Mouse (Mus musculus): Measurements from ENCODE around the gene Vti1a. TPM values are rescaled to one million over a fixed set of nuclear protein-coding genes. Genes with fewer than 3 reads are reported as not detected.

Gene Vti1a
- polyA plus RNA-seq, 1 experiment from 2014 or later, result 28.7 TPM

GRCm38 (mm10) chr19:55608858-55609375, 292.8 kb downstream of the Vti1a start:
- ATAC-seq (ENCODE audit: low FRiP score, low read depth), result no peak
- Histone ChIP-seq H3K27me3 (peaks cover 4% of the 10 kb centered on the region; the same call in 1 of the 2 replicates), H3K4me1 (peaks cover 26% of the 10 kb centered on the region), H3K9me3 (no peaks in the 10 kb centered on the region), H3K9ac (no peak overlapping the region), H3K4me2 (replicated peaks) (no peak overlapping the region), H3K4me3 (no peak overlapping the region), H3K27ac (no peak overlapping the region), H3K36me3 (no peaks in the 10 kb centered on the region)
- 69% methylated on average over 14 of the region's 14 CpGs for WGBS

- Histone ChIP-seq H3K4me3 (no peak overlapping the region), H3K9me3 (no peaks in the 10 kb centered on the region), H3K36me3 (no peaks in the 10 kb centered on the region), H3K4me2 (replicated peaks) (no peak overlapping the region), H3K27ac (no peak overlapping the region), H3K9ac (no peak overlapping the region), H3K27me3 (peaks cover 4% of the 10 kb centered on the region; the same call in 1 of the 2 replicates), H3K4me1 (peaks cover 26% of the 10 kb centered on the region)
- WGBS, result 87% methylated on average over 3 of the region's 3 CpGs
- ATAC-seq (ENCODE audit: low FRiP score, low read depth), result no peak
Measured at GRCm38 (mm10) chr19:55609806-55610205, 293.7 kb downstream of the Vti1a start.

- Histone ChIP-seq H3K4me3 (no peak overlapping the region), H3K27me3 (peaks cover 4% of the 10 kb centered on the region; the same call in 1 of the 2 replicates), H3K4me1 (peaks cover 9% of the 10 kb centered on the region), H3K4me2 (replicated peaks) (no peak overlapping the region), H3K9ac (no peak overlapping the region), H3K9me3 (no peaks in the 10 kb centered on the region), H3K36me3 (no peaks in the 10 kb centered on the region; the same call in 1 of the 2 replicates), H3K27ac (no peak overlapping the region)
- 80% methylated on average over 5 of the region's 5 CpGs for WGBS
- no peak for ATAC-seq (ENCODE audit: low FRiP score, low read depth)
Measured at GRCm38 (mm10) chr19:55615743-55616142, 299.6 kb downstream of the Vti1a start.

- no peaks in the 10 kb centered on the region for H3K9me3 ChIP-seq
- H3K4me1 ChIP-seq, result peaks cover 14% of the 10 kb centered on the region
- WGBS, result 83% methylated on average over 7 of the region's 7 CpGs
- H3K36me3 ChIP-seq, result no peaks in the 10 kb centered on the region; the same call in 1 of the 2 replicates
- H3K4me3 ChIP-seq, result no peak overlapping the region
- no peak overlapping the region for H3K27ac ChIP-seq
- ATAC-seq (ENCODE audit: low FRiP score, low read depth), result no peak
- H3K27me3 ChIP-seq, result peaks cover 6% of the 10 kb centered on the region
- no peak overlapping the region for H3K4me2 ChIP-seq (replicated peaks)
- no peak overlapping the region for H3K9ac ChIP-seq
Measured at GRCm38 (mm10) chr19:55616276-55616675, 300.2 kb downstream of the Vti1a start.

GRCm38 (mm10) chr19:55616937-55617336, 300.8 kb downstream of the Vti1a start:
- Histone ChIP-seq H3K4me2 (replicated peaks) (no peak overlapping the region), H3K36me3 (no peaks in the 10 kb centered on the region; the same call in 1 of the 2 replicates), H3K4me1 (peaks cover 15% of the 10 kb centered on the region), H3K9me3 (no peaks in the 10 kb centered on the region), H3K9ac (no peak overlapping the region), H3K27ac (no peak overlapping the region), H3K27me3 (peaks cover 12% of the 10 kb centered on the region), H3K4me3 (no peak overlapping the region)
- 80% methylated on average over 8 of the region's 8 CpGs for whole genome bisulfite sequencing
- no peak for ATAC-seq (ENCODE audit: low FRiP score, low read depth)

GRCm38 (mm10) chr19:55618546-55618945, 302.5 kb downstream of the Vti1a start:
- ATAC-seq (ENCODE audit: low FRiP score, low read depth), result no peak
- Histone ChIP-seq H3K36me3 (no peaks in the 10 kb centered on the region; the same call in 1 of the 2 replicates), H3K4me3 (no peak overlapping the region), H3K27ac (no peak overlapping the region), H3K9ac (no peak overlapping the region), H3K9me3 (no peaks in the 10 kb centered on the region), H3K4me2 (replicated peaks) (no peak overlapping the region), H3K27me3 (peaks cover 13% of the 10 kb centered on the region; the same call in 1 of the 2 replicates), H3K4me1 (peaks cover 24% of the 10 kb centered on the region)
- 92% methylated on average over 7 of the region's 7 CpGs for WGBS

- ATAC-seq (ENCODE audit: low FRiP score, low read depth), result no peak
- 0 out of 2 replicates have a peak overlapping the region, but pooled peaks have one; percentile 16 for H3K4me2 ChIP-seq (replicated peaks)
- WGBS, result 32% methylated on average over 14 of the region's 14 CpGs
Measured at GRCm38 (mm10) chr19:55620411-55621008, 304.4 kb downstream of the Vti1a start.

GRCm38 (mm10) chr19:55621011-55621625, 305.0 kb downstream of the Vti1a start:
- H3K9ac ChIP-seq, result no peak overlapping the region
- ATAC-seq (ENCODE audit: low FRiP score, low read depth), result no peak
- H3K4me2 ChIP-seq (replicated peaks), result 0 out of 2 replicates have a peak overlapping the region, but pooled peaks have one; percentile 16
- H3K4me3 ChIP-seq, result no peak overlapping the region
- H3K4me1 ChIP-seq, result peaks cover 26% of the 10 kb centered on the region
- peaks cover 23% of the 10 kb centered on the region for H3K27me3 ChIP-seq
- no peaks in the 10 kb centered on the region for H3K9me3 ChIP-seq
- no peaks in the 10 kb centered on the region; the same call in none of the 2 replicates for H3K36me3 ChIP-seq
- no peak overlapping the region; the same call in 1 of the 2 replicates for H3K27ac ChIP-seq
- 82% methylated on average over 12 of the region's 12 CpGs for WGBS

More at GRCm38 (mm10) chr19:55620411-55621008, 304.4 kb downstream of the Vti1a start:
- Histone ChIP-seq H3K9ac (no peak overlapping the region), H3K9me3 (no peaks in the 10 kb centered on the region), H3K27me3 (peaks cover 17% of the 10 kb centered on the region), H3K36me3 (no peaks in the 10 kb centered on the region; the same call in 1 of the 2 replicates), H3K27ac (no peak overlapping the region; the same call in 1 of the 2 replicates), H3K4me1 (peaks cover 24% of the 10 kb centered on the region), H3K4me3 (no peak overlapping the region)

- Histone ChIP-seq H3K4me1 (peaks cover 39% of the 10 kb centered on the region), H3K4me3 (no peak overlapping the region), H3K9me3 (no peaks in the 10 kb centered on the region), H3K9ac (no peak overlapping the region), H3K27ac (no peak overlapping the region), H3K36me3 (no peaks in the 10 kb centered on the region; the same call in 1 of the 2 replicates), H3K27me3 (peaks cover 24% of the 10 kb centered on the region), H3K4me2 (replicated peaks) (no peak overlapping the region)
- 89% methylated on average over 18 of the region's 18 CpGs for WGBS
- ATAC-seq (ENCODE audit: low FRiP score, low read depth), result no peak
Measured at GRCm38 (mm10) chr19:55622821-55623220, 306.7 kb downstream of the Vti1a start.

GRCm38 (mm10) chr19:55623605-55624004, 307.5 kb downstream of the Vti1a start:
- no peak overlapping the region for H3K9ac ChIP-seq
- H3K4me3 ChIP-seq, result no peak overlapping the region
- peaks cover 47% of the 10 kb centered on the region for H3K4me1 ChIP-seq
- no peaks in the 10 kb centered on the region for H3K9me3 ChIP-seq
- no peak overlapping the region for H3K27ac ChIP-seq
- no peak for ATAC-seq (ENCODE audit: low FRiP score, low read depth)
- H3K36me3 ChIP-seq, result no peaks in the 10 kb centered on the region; the same call in 1 of the 2 replicates
- WGBS, result 91% methylated on average over 13 of the region's 13 CpGs
- no peak overlapping the region for H3K4me2 ChIP-seq (replicated peaks)
- H3K27me3 ChIP-seq, result peaks cover 26% of the 10 kb centered on the region

GRCm38 (mm10) chr19:55626483-55626882, 310.4 kb downstream of the Vti1a start:
- peak overlapping the region; percentile 18; the same call in 1 of the 2 replicates for H3K4me3 ChIP-seq
- peaks cover 25% of the 10 kb centered on the region for H3K27me3 ChIP-seq
- 28% methylated on average over 16 of the region's 16 CpGs for WGBS
- peaks cover 31% of the 10 kb centered on the region for H3K4me1 ChIP-seq
- no peak overlapping the region for H3K27ac ChIP-seq
- no peak for ATAC-seq (ENCODE audit: low FRiP score, low read depth)
- no peak overlapping the region; the same call in 1 of the 2 replicates for H3K9ac ChIP-seq
- H3K36me3 ChIP-seq, result no peaks in the 10 kb centered on the region; the same call in 1 of the 2 replicates
- peak overlapping the region; percentile 52 for H3K4me2 ChIP-seq (replicated peaks)
- no peaks in the 10 kb centered on the region for H3K9me3 ChIP-seq

GRCm38 (mm10) chr19:55626952-55627351, 310.9 kb downstream of the Vti1a start:
- Histone ChIP-seq H3K36me3 (no peaks in the 10 kb centered on the region; the same call in 1 of the 2 replicates), H3K4me1 (peaks cover 31% of the 10 kb centered on the region), H3K9me3 (no peaks in the 10 kb centered on the region), H3K27me3 (peaks cover 23% of the 10 kb centered on the region), H3K9ac (no peak overlapping the region; the same call in 1 of the 2 replicates), H3K4me3 (no peak overlapping the region), H3K27ac (no peak overlapping the region), H3K4me2 (replicated peaks) (peak overlapping the region; percentile 52)
- WGBS, result 29% methylated on average over 12 of the region's 12 CpGs
- no peak for ATAC-seq (ENCODE audit: low FRiP score, low read depth)

Data from limb, embryonic 13.5 days (tissue).